Comparison of ENCODE assay signal across 26 mouse cellular contexts in genomic region chr13:16694201-16694600, GRCm38 (mm10).
"Had no signal": no experiment of that assay in that cellular context is flagged by ENCODE, and none has a peak within 500 bp of the region (broad histone marks: within the 10 kb centered on the region; RNA-seq: fewer than 3 reads in every experiment).

No protein-coding gene starts in this region.

- H3K27me3 ChIP-seq: limb, embryonic 12.5 days; limb, embryonic 13.5 days; limb, embryonic 15.5 days; liver, embryonic 12.5 days; liver, embryonic 13.5 days; liver, embryonic 15.5 days; lung, embryonic 15.5 days; megakaryocyte, embryonic 14.5 days; midbrain, embryonic 12.5 days; midbrain, embryonic 13.5 days; midbrain, embryonic 15.5 days had no signal

- H3K9me3 ChIP-seq: limb, embryonic 10.5 days; limb, embryonic 12.5 days; limb, embryonic 13.5 days; limb, embryonic 15.5 days; liver, embryonic 12.5 days; liver, embryonic 13.5 days; liver, embryonic 15.5 days; lung, embryonic 15.5 days; megakaryocyte, embryonic 14.5 days; midbrain, embryonic 10.5 days; midbrain, embryonic 12.5 days; midbrain, embryonic 13.5 days; midbrain, embryonic 15.5 days had no signal

- H3K9ac ChIP-seq: limb, embryonic 12.5 days; limb, embryonic 13.5 days; limb, embryonic 15.5 days; liver, embryonic 12.5 days; liver, embryonic 13.5 days; liver, embryonic 14.5 days; liver, embryonic 15.5 days; liver, postnatal 0 days; lung, embryonic 14.5 days; lung, embryonic 15.5 days; midbrain, embryonic 12.5 days; midbrain, embryonic 13.5 days; midbrain, embryonic 15.5 days had no signal

- H3K4me1 ChIP-seq: limb, embryonic 10.5 days; limb, embryonic 12.5 days; limb, embryonic 13.5 days; limb, embryonic 15.5 days; liver, embryonic 12.5 days; liver, embryonic 13.5 days; liver, embryonic 15.5 days; lung, embryonic 15.5 days; megakaryocyte, embryonic 14.5 days; midbrain, embryonic 12.5 days; midbrain, embryonic 13.5 days; midbrain, embryonic 15.5 days had no signal

- H3K36me3 ChIP-seq: limb, embryonic 10.5 days; limb, embryonic 12.5 days; limb, embryonic 13.5 days; limb, embryonic 15.5 days; liver, embryonic 12.5 days; liver, embryonic 13.5 days; liver, embryonic 15.5 days; lung, embryonic 15.5 days; midbrain, embryonic 10.5 days; midbrain, embryonic 12.5 days; midbrain, embryonic 13.5 days; midbrain, embryonic 15.5 days had no signal

- H3K4me3 ChIP-seq: limb, embryonic 10.5 days; limb, embryonic 12.5 days; limb, embryonic 13.5 days; limb, embryonic 15.5 days; liver, embryonic 12.5 days; liver, embryonic 13.5 days; liver, embryonic 15.5 days; lung, embryonic 15.5 days; megakaryocyte, embryonic 14.5 days; midbrain, embryonic 10.5 days; midbrain, embryonic 12.5 days; midbrain, embryonic 13.5 days; midbrain, embryonic 15.5 days; myocyte had no signal

- H3K27ac ChIP-seq: limb, embryonic 10.5 days; limb, embryonic 12.5 days; limb, embryonic 13.5 days; limb, embryonic 15.5 days; liver, embryonic 12.5 days; liver, embryonic 13.5 days; liver, embryonic 14.5 days; liver, embryonic 15.5 days; lung, embryonic 15.5 days; macrophage; midbrain, embryonic 10.5 days; midbrain, embryonic 12.5 days; midbrain, embryonic 13.5 days; midbrain, embryonic 15.5 days had no signal

- DNase-seq: left cerebral cortex, postnatal 4 days; liver, embryonic 13.5 days; liver, postnatal 0 days; lung, adult 18-20 months; lung, adult 2 months; lung, embryonic 14.5 days; lung, postnatal 10 days; lung, postnatal 14 days; lung, postnatal 36 days; lung, postnatal 4 days; midbrain, embryonic 14.5 days had no signal
